ENCODE assay signal across 9 mouse cellular contexts in genomic region chr11:102295598-102296471, GRCm38 (mm10). TPM values are rescaled to one million over a fixed set of nuclear protein-coding genes. Genes with fewer than 3 reads are reported as not detected.
A peak's percentile ranks its signal among the peaks of the same experiment; 100 is the strongest.
DNase-seq lines count a peak whose midpoint lies in the region; ATAC-seq lines count a peak whose summit lies in the region.
"Had no signal": no experiment of that assay in that cellular context is flagged by ENCODE, and none has a peak within 500 bp of the region (broad histone marks: within the 10 kb centered on the region; RNA-seq: fewer than 3 reads in every experiment).

No protein-coding gene starts in this region.

- peaks cover 3% of the 10 kb centered on the region for H3K4me1 ChIP-seq in forebrain, embryonic 11.5 days (replicated peaks; ENCODE audit: control insufficient read depth, insufficient read depth, low read length)
- peaks cover 25% of the 10 kb centered on the region for H3K4me1 ChIP-seq in hindbrain, embryonic 15.5 days (replicated peaks)
- peaks cover 50% of the 10 kb centered on the region for H3K4me1 ChIP-seq in liver, embryonic 15.5 days (replicated peaks)
- H3K4me1 ChIP-seq in neural tube, embryonic 13.5 days (replicated peaks): peaks cover 30% of the 10 kb centered on the region

- ATAC-seq in forebrain, embryonic 11.5 days (replicated peaks; ENCODE audit: low FRiP score): peak; percentile 45
- ATAC-seq in hindbrain, embryonic 15.5 days (ENCODE audit: low FRiP score, low read depth): peak; percentile 27; the same call in 1 of the 2 replicates
- ATAC-seq in liver, embryonic 15.5 days (ENCODE audit: insufficient read depth): peak; percentile 2; the same call in 1 of the 2 replicates
- peak; percentile 28 for ATAC-seq in neural tube, embryonic 13.5 days (ENCODE audit: low read depth)

- peak overlapping the region; percentile 100 for H3K27ac ChIP-seq in forebrain, embryonic 11.5 days (ENCODE audit: low read depth, low read length)
- peak overlapping the region; percentile 99 for H3K27ac ChIP-seq in hindbrain, embryonic 15.5 days (replicated peaks)
- peak overlapping the region; percentile 97 for H3K27ac ChIP-seq in liver, embryonic 15.5 days (replicated peaks)
- peak overlapping the region; percentile 98 for H3K27ac ChIP-seq in neural tube, embryonic 13.5 days (replicated peaks)

- under 1% methylated on average over 45 of the region's 73 CpGs for WGBS in forebrain, embryonic 11.5 days
- WGBS in hindbrain, embryonic 15.5 days: 0% methylated on average over 30 of the region's 73 CpGs
- under 1% methylated on average over 58 of the region's 73 CpGs for WGBS in liver, embryonic 15.5 days (ENCODE audit: insufficient replicate concordance)
- WGBS in neural tube, embryonic 13.5 days: under 1% methylated on average over 39 of the region's 73 CpGs

- peak overlapping the region; percentile 94 for H3K4me3 ChIP-seq in forebrain, embryonic 11.5 days (ENCODE audit: low read depth, low read length)
- H3K4me3 ChIP-seq in hindbrain, embryonic 15.5 days: peak overlapping the region; percentile 89
- peak overlapping the region; percentile 83 for H3K4me3 ChIP-seq in liver, embryonic 15.5 days (replicated peaks)
- H3K4me3 ChIP-seq in neural tube, embryonic 13.5 days: peak overlapping the region; percentile 88

- peaks cover 2% of the 10 kb centered on the region; the same call in 1 of the 2 replicates for H3K36me3 ChIP-seq in forebrain, embryonic 11.5 days (ENCODE audit: control insufficient read depth, insufficient read depth, low read length)
- H3K36me3 ChIP-seq in hindbrain, embryonic 15.5 days: peaks cover 28% of the 10 kb centered on the region
- H3K36me3 ChIP-seq in liver, embryonic 15.5 days (replicated peaks): peaks cover 38% of the 10 kb centered on the region
- H3K36me3 ChIP-seq in neural tube, embryonic 13.5 days: peaks cover 36% of the 10 kb centered on the region

- H3K9ac ChIP-seq in forebrain, embryonic 11.5 days (ENCODE audit: low read length): peak overlapping the region; percentile 94
- H3K9ac ChIP-seq in hindbrain, embryonic 15.5 days: peak overlapping the region; percentile 90
- H3K9ac ChIP-seq in liver, embryonic 15.5 days: peak overlapping the region; percentile 88
- H3K9ac ChIP-seq in neural tube, embryonic 13.5 days: peak overlapping the region; percentile 97

- H3K4me2 ChIP-seq in forebrain, embryonic 11.5 days (ENCODE audit: low read depth, low read length, severe bottlenecking): peak overlapping the region; percentile 91
- peak overlapping the region; percentile 93 for H3K4me2 ChIP-seq in hindbrain, embryonic 15.5 days
- H3K4me2 ChIP-seq in liver, embryonic 15.5 days: peak overlapping the region; percentile 95
- H3K4me2 ChIP-seq in neural tube, embryonic 13.5 days: peak overlapping the region; percentile 93

- no peaks in the 10 kb centered on the region for H3K27me3 ChIP-seq in forebrain, embryonic 11.5 days (ENCODE audit: control insufficient read depth, insufficient read depth, low read length)
- no peaks in the 10 kb centered on the region for H3K27me3 ChIP-seq in hindbrain, embryonic 15.5 days
- H3K27me3 ChIP-seq in liver, embryonic 15.5 days: no peaks in the 10 kb centered on the region
- H3K27me3 ChIP-seq in neural tube, embryonic 13.5 days: no peaks in the 10 kb centered on the region

- no peaks in the 10 kb centered on the region for H3K9me3 ChIP-seq in forebrain, embryonic 11.5 days (ENCODE audit: control insufficient read depth, low read length)
- H3K9me3 ChIP-seq in hindbrain, embryonic 15.5 days: no peaks in the 10 kb centered on the region
- H3K9me3 ChIP-seq in liver, embryonic 15.5 days (replicated peaks): no peaks in the 10 kb centered on the region
- H3K9me3 ChIP-seq in neural tube, embryonic 13.5 days: no peaks in the 10 kb centered on the region

- DNase-seq in gastrocnemius, postnatal 10 days: peak; percentile 69
- no peak for DNase-seq in gastrocnemius, adult 18-20 months (ENCODE audit: low spot score)
- peak; percentile 79 for DNase-seq in adrenal gland, postnatal 10 days
- peak; percentile 90 for DNase-seq in forebrain, embryonic 11.5 days (ENCODE audit: low spot score)
- peak; percentile 58 to 71 for DNase-seq in urinary bladder, postnatal 4 days (ENCODE audit: low spot score in 2 of 2)

RNA-seq across cellular contexts. Expression of gene Atxn7l3, which starts 0.6 kb away (rescaled TPM):
- 10 to 100 TPM; 20.8 to 25.5 TPM for total RNA-seq in gastrocnemius, postnatal 10 days (2021)
- total RNA-seq in gastrocnemius, adult 18-20 months (2021): 10 to 100 TPM in 1 of 2 experiments, 1 to 10 TPM in 1; 9.3 to 13.0 TPM
- 10 to 100 TPM; 47.2 to 51.3 TPM for total RNA-seq in adrenal gland, postnatal 10 days (2021)
- polyA plus RNA-seq in forebrain, embryonic 11.5 days (2014; fragmentation: Nextera tagmentation; extraction: Ambion mirVana): 20.8 and 21.7 TPM in 2 replicates
- polyA plus RNA-seq in hindbrain, embryonic 15.5 days (2015; fragmentation: Nextera tagmentation; extraction: Ambion mirVana): 30.2 and 31.4 TPM in 2 replicates
- 3.8 and 4.6 TPM in 2 replicates for polyA plus RNA-seq in liver, embryonic 15.5 days (2015; fragmentation: Nextera tagmentation; extraction: Ambion mirVana)
- 26.7 and 30.6 TPM in 2 replicates for polyA plus RNA-seq in neural tube, embryonic 13.5 days (2015; fragmentation: Nextera tagmentation; extraction: Ambion mirVana)

RNA-seq across cellular contexts. Expression of gene Tmub2, which starts 11.1 kb away (rescaled TPM):
- 10 to 100 TPM; 15.7 to 18.9 TPM for total RNA-seq in gastrocnemius, postnatal 10 days (2021)
- 10 to 100 TPM; 14.6 to 15.8 TPM for total RNA-seq in gastrocnemius, adult 18-20 months (2021)
- total RNA-seq in adrenal gland, postnatal 10 days (2021): 10 to 100 TPM; 36.6 to 41.1 TPM
- 50.0 and 58.5 TPM in 2 replicates for polyA plus RNA-seq in forebrain, embryonic 11.5 days (2014; fragmentation: Nextera tagmentation; extraction: Ambion mirVana)
- polyA plus RNA-seq in hindbrain, embryonic 15.5 days (2015; fragmentation: Nextera tagmentation; extraction: Ambion mirVana): 80.4 and 83.3 TPM in 2 replicates
- polyA plus RNA-seq in liver, embryonic 15.5 days (2015; fragmentation: Nextera tagmentation; extraction: Ambion mirVana): 26.1 and 28.9 TPM in 2 replicates
- polyA plus RNA-seq in neural tube, embryonic 13.5 days (2015; fragmentation: Nextera tagmentation; extraction: Ambion mirVana): 79.6 and 81.4 TPM in 2 replicates

RNA-seq across cellular contexts. Expression of gene Ubtf, which starts 23.7 kb away (rescaled TPM):
- 10 to 100 TPM; 56.0 to 64.8 TPM for total RNA-seq in gastrocnemius, postnatal 10 days (2021)
- 10 to 100 TPM; 35.4 to 42.6 TPM for total RNA-seq in gastrocnemius, adult 18-20 months (2021)
- total RNA-seq in adrenal gland, postnatal 10 days (2021): 100 to 1,000 TPM in 1 of 2 experiments, 10 to 100 TPM in 1; 96.3 to 100 TPM
- 109 and 111 TPM in 2 replicates for polyA plus RNA-seq in forebrain, embryonic 11.5 days (2014; fragmentation: Nextera tagmentation; extraction: Ambion mirVana)
- 77.7 and 85.0 TPM in 2 replicates for polyA plus RNA-seq in hindbrain, embryonic 15.5 days (2015; fragmentation: Nextera tagmentation; extraction: Ambion mirVana)
- 50.9 and 55.2 TPM in 2 replicates for polyA plus RNA-seq in liver, embryonic 15.5 days (2015; fragmentation: Nextera tagmentation; extraction: Ambion mirVana)
- polyA plus RNA-seq in neural tube, embryonic 13.5 days (2015; fragmentation: Nextera tagmentation; extraction: Ambion mirVana): 78.2 and 83.9 TPM in 2 replicates

RNA-seq across cellular contexts. Expression of gene Asb16, which starts 27.3 kb away (rescaled TPM):
- total RNA-seq in gastrocnemius, postnatal 10 days (2021): 10 to 100 TPM; 48.7 to 54.4 TPM
- total RNA-seq in gastrocnemius, adult 18-20 months (2021): 10 to 100 TPM; 86.0 to 97.5 TPM
- total RNA-seq in adrenal gland, postnatal 10 days (2021): 1 to 10 TPM; 1.1 to 2.6 TPM
- polyA plus RNA-seq in forebrain, embryonic 11.5 days (2014; fragmentation: Nextera tagmentation; extraction: Ambion mirVana): not detected in 2 replicates
- polyA plus RNA-seq in hindbrain, embryonic 15.5 days (2015; fragmentation: Nextera tagmentation; extraction: Ambion mirVana): 0.10 and 0.13 TPM in 2 replicates
- polyA plus RNA-seq in liver, embryonic 15.5 days (2015; fragmentation: Nextera tagmentation; extraction: Ambion mirVana): 0.05 and 0.06 TPM in 2 replicates
- not detected in 2 replicates for polyA plus RNA-seq in neural tube, embryonic 13.5 days (2015; fragmentation: Nextera tagmentation; extraction: Ambion mirVana)
- total RNA-seq: neutrophil, adult 5-6 weeks had no signal

RNA-seq across cellular contexts. Expression of gene BC030867, which starts 47.2 kb away (rescaled TPM):
- 1 to 10 TPM in 1 of 2 experiments, under 1 TPM in 1; 0.99 to 1.2 TPM for total RNA-seq in gastrocnemius, postnatal 10 days (2021)
- total RNA-seq in gastrocnemius, adult 18-20 months (2021): not detected
- total RNA-seq in adrenal gland, postnatal 10 days (2021): 1 to 10 TPM; 1.9 to 4.5 TPM
- polyA plus RNA-seq in forebrain, embryonic 11.5 days (2014; fragmentation: Nextera tagmentation; extraction: Ambion mirVana): 23.5 and 26.6 TPM in 2 replicates
- polyA plus RNA-seq in hindbrain, embryonic 15.5 days (2015; fragmentation: Nextera tagmentation; extraction: Ambion mirVana): 3.3 and 3.4 TPM in 2 replicates
- polyA plus RNA-seq in liver, embryonic 15.5 days (2015; fragmentation: Nextera tagmentation; extraction: Ambion mirVana): 14.1 and 15.3 TPM in 2 replicates
- 1.9 and 3.7 TPM in 2 replicates for polyA plus RNA-seq in neural tube, embryonic 13.5 days (2015; fragmentation: Nextera tagmentation; extraction: Ambion mirVana)
- total RNA-seq: neutrophil, adult 5-6 weeks had no signal
